ENCODE assay signal across 16 mouse cellular contexts in the genomic region with DNA sequence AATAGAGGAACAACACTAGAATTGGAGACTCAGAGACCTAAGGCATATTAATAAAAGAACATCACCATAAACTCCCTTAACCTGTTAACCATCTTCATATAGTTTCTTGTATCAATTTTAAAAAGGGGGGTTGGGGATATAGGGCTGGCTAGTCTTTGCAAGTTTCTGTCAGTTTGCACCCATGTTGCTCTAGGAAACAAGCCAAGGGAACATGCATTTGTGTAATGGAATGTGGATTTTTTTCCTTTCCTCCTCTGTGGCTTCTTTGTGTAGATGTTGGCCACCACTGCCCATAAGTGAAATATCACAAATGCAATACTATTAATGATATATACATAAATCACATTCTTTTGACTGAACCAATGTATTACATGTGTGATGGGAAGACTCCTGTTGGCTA.
"Had no signal": no experiment of that assay in that cellular context is flagged by ENCODE, and none has a peak within 500 bp of the region (broad histone marks: within the 10 kb centered on the region; RNA-seq: fewer than 3 reads in every experiment).

No protein-coding gene starts in this region.

- H3K9ac ChIP-seq: lung, embryonic 15.5 days; midbrain, embryonic 13.5 days; midbrain, embryonic 15.5 days; neural tube, embryonic 12.5 days; stomach, embryonic 15.5 days had no signal

- H3K4me1 ChIP-seq: lung, embryonic 15.5 days; megakaryocyte, embryonic 14.5 days; midbrain, embryonic 13.5 days; midbrain, embryonic 15.5 days; neural tube, embryonic 12.5 days; stomach, embryonic 15.5 days had no signal

- H3K9me3 ChIP-seq: lung, embryonic 15.5 days; megakaryocyte, embryonic 14.5 days; midbrain, embryonic 13.5 days; midbrain, embryonic 15.5 days; neural tube, embryonic 12.5 days; stomach, embryonic 15.5 days had no signal

- H3K36me3 ChIP-seq: lung, embryonic 15.5 days; midbrain, embryonic 13.5 days; midbrain, embryonic 15.5 days; neural tube, embryonic 12.5 days; stomach, embryonic 15.5 days had no signal

- H3K4me2 ChIP-seq: lung, embryonic 15.5 days; midbrain, embryonic 11.5 days; midbrain, embryonic 13.5 days; midbrain, embryonic 15.5 days; neural tube, embryonic 12.5 days; stomach, embryonic 15.5 days had no signal

- DNase-seq: lung, postnatal 14 days; lung, postnatal 36 days; right cerebral cortex, postnatal 14 days; thymus, adult 2 months; thymus, postnatal 25 days; thymus, postnatal 4 days had no signal

- ATAC-seq: lung, postnatal 0 days; midbrain, embryonic 13.5 days; midbrain, embryonic 15.5 days had no signal

- H3K27me3 ChIP-seq: lung, embryonic 15.5 days; megakaryocyte, embryonic 14.5 days; midbrain, embryonic 13.5 days; midbrain, embryonic 15.5 days; neural tube, embryonic 12.5 days; stomach, embryonic 15.5 days had no signal

- H3K4me3 ChIP-seq: lung, embryonic 15.5 days; megakaryocyte, embryonic 14.5 days; midbrain, embryonic 13.5 days; midbrain, embryonic 15.5 days; neural tube, embryonic 12.5 days; stomach, embryonic 15.5 days had no signal

- H3K27ac ChIP-seq: lung, embryonic 15.5 days; macrophage; midbrain, embryonic 13.5 days; midbrain, embryonic 15.5 days; neural tube, embryonic 12.5 days; stomach, embryonic 15.5 days; stomach, postnatal 0 days had no signal
